Mouse (Mus musculus) lung, postnatal 14 days (tissue): ENCODE results near the gene Grm4.
"Not testable (repeated sequence)": the region's sequence is repeated elsewhere in the genome, so short reads cannot be mapped to it uniquely, and the experiment has no call there.

Experiments
- DNase-seq: peaks from one replicate; pipeline ENCODE4 v3.0.0; 2021

Grm4 gene

GRCm38 (mm10) chr17:27389221-27390000, 131.8 kb downstream of the Grm4 start:
- no peak for DNase-seq

- no peak for DNase-seq
These were observed 134.8 kb downstream of the Grm4 start for GRCm38 (mm10) chr17:27386438-27386837.

DNA sequence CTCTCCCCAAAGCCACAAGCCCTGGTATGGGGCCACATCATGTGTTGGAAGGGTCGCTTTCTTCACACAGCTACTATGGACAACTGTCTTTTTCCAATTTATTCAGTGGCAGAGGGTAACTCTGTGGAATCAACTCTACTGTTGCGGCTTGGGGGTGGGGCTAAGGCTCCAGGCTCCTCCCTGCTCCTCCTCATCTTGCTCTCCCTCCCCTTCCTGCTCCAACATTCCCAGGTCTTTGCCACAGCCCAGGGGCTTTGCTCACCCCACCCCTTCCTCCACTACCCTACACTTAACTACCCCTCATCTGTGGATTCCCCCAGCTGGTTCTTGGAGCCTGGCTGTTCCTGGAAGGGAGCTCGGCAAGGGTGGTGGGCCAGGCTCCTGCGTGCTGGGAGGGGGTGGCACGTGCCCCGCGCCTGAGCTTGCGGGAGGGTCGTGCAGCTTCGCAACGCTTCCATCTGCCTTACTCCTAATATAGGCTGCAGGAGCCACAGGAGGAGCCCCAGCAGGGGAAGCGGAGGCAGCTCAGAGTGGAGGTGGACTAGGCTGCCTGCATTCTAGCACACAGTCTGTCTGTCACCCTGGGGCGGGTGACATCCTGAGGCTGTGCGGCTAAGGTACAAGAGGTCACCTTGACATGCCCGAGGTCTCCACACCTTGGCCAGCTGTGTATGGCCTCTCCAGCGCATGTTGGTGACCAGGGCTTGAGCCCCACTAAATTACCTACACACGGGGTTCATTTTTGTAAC, 135.5 kb downstream of the Grm4 start:
- no peak for DNase-seq

DNA sequence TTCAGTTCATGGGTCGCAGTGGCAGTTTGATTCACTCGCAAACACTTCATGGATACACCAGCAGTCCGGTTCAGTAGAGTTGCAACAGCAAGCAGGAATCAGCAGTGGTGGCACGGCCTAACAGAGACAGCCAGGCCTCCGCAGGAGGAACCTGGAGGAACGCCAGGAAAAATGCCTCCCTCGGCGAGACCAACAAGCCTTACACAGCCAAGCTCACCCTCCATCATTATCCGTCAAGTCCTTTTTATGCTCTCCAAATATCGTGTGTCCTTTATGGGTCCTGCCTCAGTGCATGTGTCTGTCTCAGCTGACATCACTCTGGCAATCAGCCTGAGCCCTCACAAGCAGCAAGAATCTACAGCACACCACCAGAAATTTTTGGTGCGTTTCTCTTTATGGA, 138.3 kb downstream of the Grm4 start:
- DNase-seq, result no peak

DNA sequence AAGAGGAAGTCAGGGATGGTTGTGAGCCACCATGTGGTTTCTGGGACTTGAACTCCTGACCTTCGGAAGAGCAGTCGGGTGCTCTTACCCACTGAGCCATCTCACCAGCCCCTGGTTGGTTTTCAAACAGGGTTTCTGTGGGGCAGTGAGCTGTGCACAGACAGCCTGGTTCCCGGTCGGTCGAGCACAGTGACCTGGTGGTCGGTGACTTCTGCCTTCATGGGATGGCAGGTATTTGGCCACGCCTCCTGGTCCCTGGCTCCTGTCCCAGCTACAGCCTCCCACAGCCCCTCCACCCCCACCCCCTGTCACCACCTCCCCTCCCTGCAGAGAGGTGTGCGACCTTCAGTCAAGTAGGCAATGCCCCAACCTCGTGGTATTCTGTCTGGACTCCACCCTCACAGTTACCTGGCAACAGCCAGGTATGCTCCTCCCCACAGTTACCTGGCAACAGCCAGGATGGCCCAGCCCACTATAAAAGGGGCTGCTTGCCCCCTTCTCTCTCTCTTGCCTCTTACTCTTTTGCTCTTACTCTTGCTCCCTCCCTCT, 140.2 kb downstream of the Grm4 start:
- DNase-seq, result not testable (repeated sequence)

- DNase-seq, result no peak
These were observed 142.2 kb downstream of the Grm4 start for GRCm38 (mm10) chr17:27378977-27379376.

DNA sequence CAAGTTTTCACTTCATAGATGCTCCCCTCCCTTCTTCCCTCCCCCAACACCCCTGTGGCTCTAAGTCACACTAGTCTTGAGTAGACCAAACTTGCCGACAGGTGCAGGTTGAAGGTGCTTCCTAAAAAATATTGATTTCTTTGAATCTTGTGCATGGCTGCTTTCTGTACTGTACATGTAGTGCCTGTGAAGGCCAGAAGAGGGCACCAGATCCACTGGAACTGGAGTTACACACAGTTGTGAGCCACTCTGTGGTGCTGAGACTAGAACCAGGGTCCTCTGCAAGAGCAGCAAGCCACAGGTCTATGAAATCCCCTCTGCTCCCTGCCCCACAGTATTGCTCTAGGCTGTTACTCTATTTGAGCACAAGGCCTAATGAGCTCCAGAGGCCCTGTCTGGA, 144.1 kb downstream of the Grm4 start:
- DNase-seq, result no peak

GRCm38 (mm10) chr17:27375551-27375950, 145.7 kb downstream of the Grm4 start:
- DNase-seq, result no peak
